Mouse (Mus musculus): Measurements from ENCODE around the gene Ccdc70. TPM values are rescaled to one million over a fixed set of nuclear protein-coding genes. Genes with fewer than 3 reads are reported as not detected.
"Not testable (repeated sequence)": the region's sequence is repeated elsewhere in the genome, so short reads cannot be mapped to it uniquely, and the experiment has no call there.

The Ccdc70 gene
- not detected in 2 replicates for polyA plus RNA-seq (2014; fragmentation: Nextera tagmentation; extraction: Ambion mirVana)

GRCm38 (mm10) chr8:21969475-21969874 is at the start of gene Ccdc70:
Ccdc70 (plus strand) TSS chr8:21969775.
- Histone ChIP-seq H3K27ac (ENCODE audit: low read length) (no peak within 1 kb of the TSS), H3K36me3 (ENCODE audit: control insufficient read depth, insufficient read depth, low read length) (no peaks in the 10 kb centered on the region), H3K4me1 (ENCODE audit: control insufficient read depth, insufficient read depth, low read length) (no peaks in the 10 kb centered on the region), H3K4me2 (replicated peaks; ENCODE audit: low read depth, low read length) (no peak within 1 kb of the TSS), H3K4me3 (ENCODE audit: low read depth, low read length) (no peak within 1 kb of the TSS), H3K9me3 (ENCODE audit: control insufficient read depth, low read depth, low read length) (no peaks in the 10 kb centered on the region), H3K9ac (replicated peaks; ENCODE audit: low read depth, low read length) (no peak within 1 kb of the TSS), H3K27me3 (ENCODE audit: control insufficient read depth, insufficient read depth, low read length) (no peaks in the 10 kb centered on the region)
- WGBS = 71% methylated on average over 3 of the region's 3 CpGs
- ATAC-seq (ENCODE audit: insufficient number of reproducible peaks, insufficient read depth, low FRiP score, low read depth) = no peak

GRCm38 (mm10) chr8:21930754-21931153 is 38.8 kb upstream of the Ccdc70 start:
- not testable (repeated sequence) for H3K4me1 ChIP-seq (ENCODE audit: control insufficient read depth, insufficient read depth, low read length); H3K4me3 ChIP-seq (ENCODE audit: low read depth, low read length); ATAC-seq (ENCODE audit: insufficient number of reproducible peaks, insufficient read depth, low FRiP score, low read depth); H3K36me3 ChIP-seq (ENCODE audit: control insufficient read depth, insufficient read depth, low read length); H3K9ac ChIP-seq (replicated peaks; ENCODE audit: low read depth, low read length); H3K4me2 ChIP-seq (replicated peaks; ENCODE audit: low read depth, low read length); H3K27ac ChIP-seq (ENCODE audit: low read length); H3K27me3 ChIP-seq (ENCODE audit: control insufficient read depth, insufficient read depth, low read length); H3K9me3 ChIP-seq (ENCODE audit: control insufficient read depth, low read depth, low read length)
- 88% methylated on average over 3 of the region's 3 CpGs for WGBS

GRCm38 (mm10) chr8:21932610-21933009 is 37.0 kb upstream of the Ccdc70 start, which contains the start of gene Defb15:
Defb15 (minus strand) TSS chr8:21932710.
- ATAC-seq (ENCODE audit: insufficient number of reproducible peaks, insufficient read depth, low FRiP score, low read depth) = no peak
- H3K4me3 ChIP-seq (ENCODE audit: low read depth, low read length) = no peak within 1 kb of the TSS
- H3K4me1 ChIP-seq (ENCODE audit: control insufficient read depth, insufficient read depth, low read length) = no peaks in the 10 kb centered on the region
- no peak within 1 kb of the TSS for H3K4me2 ChIP-seq (replicated peaks; ENCODE audit: low read depth, low read length)
- no peaks in the 10 kb centered on the region for H3K27me3 ChIP-seq (ENCODE audit: control insufficient read depth, insufficient read depth, low read length)
- H3K36me3 ChIP-seq (ENCODE audit: control insufficient read depth, insufficient read depth, low read length) = no peaks in the 10 kb centered on the region
- 93% methylated on average over 6 of the region's 6 CpGs for WGBS
- H3K9me3 ChIP-seq (ENCODE audit: control insufficient read depth, low read depth, low read length) = no peaks in the 10 kb centered on the region
- no peak within 1 kb of the TSS for H3K9ac ChIP-seq (replicated peaks; ENCODE audit: low read depth, low read length)
- H3K27ac ChIP-seq (ENCODE audit: low read length) = no peak within 1 kb of the TSS

- ATAC-seq (ENCODE audit: insufficient number of reproducible peaks, insufficient read depth, low FRiP score, low read depth); H3K36me3 ChIP-seq (ENCODE audit: control insufficient read depth, insufficient read depth, low read length); H3K9me3 ChIP-seq (ENCODE audit: control insufficient read depth, low read depth, low read length); H3K4me3 ChIP-seq (ENCODE audit: low read depth, low read length); H3K4me2 ChIP-seq (replicated peaks; ENCODE audit: low read depth, low read length); H3K4me1 ChIP-seq (ENCODE audit: control insufficient read depth, insufficient read depth, low read length); H3K9ac ChIP-seq (replicated peaks; ENCODE audit: low read depth, low read length); H3K27me3 ChIP-seq (ENCODE audit: control insufficient read depth, insufficient read depth, low read length); H3K27ac ChIP-seq (ENCODE audit: low read length): not testable (repeated sequence)
- 76% methylated on average over 4 of the region's 4 CpGs for WGBS
These were observed 31.5 kb upstream of the Ccdc70 start, which contains the start of gene Defb35 for GRCm38 (mm10) chr8:21938052-21938451. Defb35 (plus strand) TSS chr8:21938352.

- ATAC-seq (ENCODE audit: insufficient number of reproducible peaks, insufficient read depth, low FRiP score, low read depth) = no peak
- Histone ChIP-seq H3K4me3 (ENCODE audit: low read depth, low read length) (no peak within 1 kb of the TSS), H3K4me1 (ENCODE audit: control insufficient read depth, insufficient read depth, low read length) (no peaks in the 10 kb centered on the region), H3K9ac (replicated peaks; ENCODE audit: low read depth, low read length) (no peak within 1 kb of the TSS), H3K9me3 (ENCODE audit: control insufficient read depth, low read depth, low read length) (no peaks in the 10 kb centered on the region), H3K4me2 (replicated peaks; ENCODE audit: low read depth, low read length) (no peak within 1 kb of the TSS), H3K27me3 (ENCODE audit: control insufficient read depth, insufficient read depth, low read length) (no peaks in the 10 kb centered on the region), H3K36me3 (ENCODE audit: control insufficient read depth, insufficient read depth, low read length) (no peaks in the 10 kb centered on the region), H3K27ac (ENCODE audit: low read length) (no peak within 1 kb of the TSS)
- 85% methylated on average over 6 of the region's 6 CpGs for WGBS
These were observed 23.1 kb upstream of the Ccdc70 start, which contains the start of gene Defb13 for GRCm38 (mm10) chr8:21946462-21946861. Defb13 (plus strand) TSS chr8:21946762.

GRCm38 (mm10) chr8:21947311-21948017 is 22.1 kb upstream of the Ccdc70 start:
- no peak overlapping the region for H3K9ac ChIP-seq (replicated peaks; ENCODE audit: low read depth, low read length)
- no peaks in the 10 kb centered on the region for H3K4me1 ChIP-seq (ENCODE audit: control insufficient read depth, insufficient read depth, low read length)
- no peak overlapping the region for H3K4me2 ChIP-seq (replicated peaks; ENCODE audit: low read depth, low read length)
- no peak for ATAC-seq (ENCODE audit: insufficient number of reproducible peaks, insufficient read depth, low FRiP score, low read depth)
- no peaks in the 10 kb centered on the region for H3K36me3 ChIP-seq (ENCODE audit: control insufficient read depth, insufficient read depth, low read length)
- no peaks in the 10 kb centered on the region for H3K9me3 ChIP-seq (ENCODE audit: control insufficient read depth, low read depth, low read length)
- no peak overlapping the region for H3K27ac ChIP-seq (ENCODE audit: low read length)
- 65% methylated on average over 9 of the region's 9 CpGs for WGBS
- H3K4me3 ChIP-seq (ENCODE audit: low read depth, low read length) = no peak overlapping the region
- no peaks in the 10 kb centered on the region for H3K27me3 ChIP-seq (ENCODE audit: control insufficient read depth, insufficient read depth, low read length)

GRCm38 (mm10) chr8:21955321-21955720 is 14.3 kb upstream of the Ccdc70 start:
- Histone ChIP-seq H3K4me1 (ENCODE audit: control insufficient read depth, insufficient read depth, low read length) (no peaks in the 10 kb centered on the region), H3K27me3 (ENCODE audit: control insufficient read depth, insufficient read depth, low read length) (no peaks in the 10 kb centered on the region), H3K4me2 (replicated peaks; ENCODE audit: low read depth, low read length) (no peak overlapping the region), H3K9ac (replicated peaks; ENCODE audit: low read depth, low read length) (no peak overlapping the region), H3K36me3 (ENCODE audit: control insufficient read depth, insufficient read depth, low read length) (no peaks in the 10 kb centered on the region), H3K27ac (ENCODE audit: low read length) (no peak overlapping the region), H3K9me3 (ENCODE audit: control insufficient read depth, low read depth, low read length) (no peaks in the 10 kb centered on the region), H3K4me3 (ENCODE audit: low read depth, low read length) (no peak overlapping the region)
- ATAC-seq (ENCODE audit: insufficient number of reproducible peaks, insufficient read depth, low FRiP score, low read depth) = no peak
- 4% methylated on average over 9 of the region's 9 CpGs for WGBS

GRCm38 (mm10) chr8:21956336-21956735 is 13.2 kb upstream of the Ccdc70 start:
- no peaks in the 10 kb centered on the region for H3K9me3 ChIP-seq (ENCODE audit: control insufficient read depth, low read depth, low read length)
- no peaks in the 10 kb centered on the region for H3K4me1 ChIP-seq (ENCODE audit: control insufficient read depth, insufficient read depth, low read length)
- no peaks in the 10 kb centered on the region for H3K36me3 ChIP-seq (ENCODE audit: control insufficient read depth, insufficient read depth, low read length)
- no peak overlapping the region for H3K9ac ChIP-seq (replicated peaks; ENCODE audit: low read depth, low read length)
- H3K27me3 ChIP-seq (ENCODE audit: control insufficient read depth, insufficient read depth, low read length) = no peaks in the 10 kb centered on the region
- WGBS = 74% methylated on average over 3 of the region's 3 CpGs
- no peak for ATAC-seq (ENCODE audit: insufficient number of reproducible peaks, insufficient read depth, low FRiP score, low read depth)
- H3K4me2 ChIP-seq (replicated peaks; ENCODE audit: low read depth, low read length) = no peak overlapping the region
- no peak overlapping the region for H3K27ac ChIP-seq (ENCODE audit: low read length)
- no peak overlapping the region for H3K4me3 ChIP-seq (ENCODE audit: low read depth, low read length)

- no peaks in the 10 kb centered on the region for H3K36me3 ChIP-seq (ENCODE audit: control insufficient read depth, insufficient read depth, low read length)
- 89% methylated on average over 2 of the region's 2 CpGs for WGBS
These were observed 11.2 kb upstream of the Ccdc70 start, which contains the start of gene Fam90a1a for GRCm38 (mm10) chr8:21958414-21958813. Fam90a1a (plus strand) TSS chr8:21958714.

More at GRCm38 (mm10) chr8:21958414-21958813, 11.2 kb upstream of the Ccdc70 start, which contains the start of gene Fam90a1a:
- Histone ChIP-seq H3K9ac (replicated peaks; ENCODE audit: low read depth, low read length) (no peak within 1 kb of the TSS), H3K4me3 (ENCODE audit: low read depth, low read length) (no peak within 1 kb of the TSS), H3K4me1 (ENCODE audit: control insufficient read depth, insufficient read depth, low read length) (no peaks in the 10 kb centered on the region), H3K27me3 (ENCODE audit: control insufficient read depth, insufficient read depth, low read length) (no peaks in the 10 kb centered on the region), H3K9me3 (ENCODE audit: control insufficient read depth, low read depth, low read length) (no peaks in the 10 kb centered on the region), H3K27ac (ENCODE audit: low read length) (no peak within 1 kb of the TSS), H3K4me2 (replicated peaks; ENCODE audit: low read depth, low read length) (no peak within 1 kb of the TSS)
- no peak for ATAC-seq (ENCODE audit: insufficient number of reproducible peaks, insufficient read depth, low FRiP score, low read depth)
